Mouse (Mus musculus) neural tube, embryonic 11.5 days (tissue): Measurements from ENCODE around the gene Gm8206. TPM values are rescaled to one million over a fixed set of nuclear protein-coding genes. Genes with fewer than 3 reads are reported as not detected.
"Not testable (repeated sequence)": the region's sequence is repeated elsewhere in the genome, so short reads cannot be mapped to it uniquely, and the experiment has no call there.

Source experiments
- ATAC-seq: fragments of 200-750 bp; cut with Nextera tagmentation; 2 replicates; pipeline ENCODE4 v1.8.0; 2017; ENCODE audit warnings: moderate number of reproducible peaks, mild to moderate bottlenecking, moderate TSS enrichment, moderate library complexity; ENCODE audit not compliant: insufficient read depth, low FRiP score, low TSS enrichment
- DNase-seq: peaks from one replicate; pipeline ENCODE4 v3.0.0-alpha.2; 2015; ENCODE audit warnings: low spot score
- H3K27ac ChIP-seq: fragments of 300-500 bp; sonication (generic); 2 replicates; pipeline ENCODE4 v1.5.1; 2014; ENCODE audit warnings: low read depth, mild to moderate bottlenecking, low read length
- H3K27me3 ChIP-seq: fragments of 300-500 bp; sonication (generic); 2 replicates; pipeline ENCODE4 v1.6.1; 2014; ENCODE audit warnings: mild to moderate bottlenecking, low read length, mixed read lengths; ENCODE audit not compliant: control insufficient read depth, insufficient read depth
- H3K36me3 ChIP-seq: fragments of 300-500 bp; sonication (generic); 2 replicates; pipeline ENCODE4 v1.6.1; 2014; ENCODE audit warnings: mild to moderate bottlenecking, low read length, moderate library complexity, mixed read lengths; ENCODE audit not compliant: control insufficient read depth, insufficient read depth
- H3K4me1 ChIP-seq: fragments of 300-500 bp; sonication (generic); 2 replicates; pipeline ENCODE4 v1.6.1; 2014; ENCODE audit warnings: low read length, mixed read lengths; ENCODE audit not compliant: control insufficient read depth, insufficient read depth
- H3K4me2 ChIP-seq: fragments of 300-500 bp; sonication (generic); 2 replicates; pipeline ENCODE4 v1.6.1; 2014; ENCODE audit warnings: low read depth, mild to moderate bottlenecking, moderate library complexity
- H3K4me3 ChIP-seq: fragments of 300-500 bp; sonication (generic); 2 replicates; pipeline ENCODE4 v1.5.1; 2014; ENCODE audit warnings: low read depth, low read length
- H3K9ac ChIP-seq: fragments of 300-500 bp; sonication (generic); 2 replicates; pipeline ENCODE4 v1.6.1; 2014; ENCODE audit warnings: mild to moderate bottlenecking, low read length
- H3K9me3 ChIP-seq: fragments of 300-500 bp; sonication (generic); 2 replicates; pipeline ENCODE4 v1.6.1; 2016; ENCODE audit warnings: low read length; ENCODE audit not compliant: control insufficient read depth
- WGBS: fragments of 180-500 bp; shearing (Covaris S2); extraction: QIAGEN DNeasy Blood & Tissue Kit; methylation state at CpG from one replicate; pipeline ENCODE4 v1.1.7; 2014; 5-methylcytosine and 5-hydroxymethylcytosine counted together
- polyA plus RNA-seq: library from polyadenylated mRNA; unstranded; fragments of >200 nt; fragmentation: Nextera tagmentation; extraction: Ambion mirVana; gene quantifications from 2 replicates; pipeline ENCODE4 v1.2.1, GENCODE M21; 2014

Gm8206 gene
- polyA plus RNA-seq: 0.82 and 1.4 TPM in 2 replicates

GRCm38 (mm10) chr14:6093842-6094241 lies at the start of gene Gm8206:
TSS of gene Gm8206 (minus strand) at chr14:6093942.
- H3K36me3 ChIP-seq, H3K4me2 ChIP-seq, H3K9ac ChIP-seq, H3K27me3 ChIP-seq, ATAC-seq, H3K4me1 ChIP-seq, H3K4me3 ChIP-seq, H3K27ac ChIP-seq, H3K9me3 ChIP-seq, DNase-seq: not testable (repeated sequence)
- WGBS: 84% methylated on average over 2 of the region's 3 CpGs

GRCm38 (mm10) chr14:6125707-6126106 lies 32.0 kb upstream of the Gm8206 start, which contains the start of gene Gm3476:
TSS of gene Gm3476 (minus strand) at chr14:6125807.
- not testable (repeated sequence) for H3K4me3 ChIP-seq, H3K27me3 ChIP-seq, H3K36me3 ChIP-seq, H3K9ac ChIP-seq, H3K4me1 ChIP-seq, H3K4me2 ChIP-seq, H3K9me3 ChIP-seq, H3K27ac ChIP-seq, DNase-seq, ATAC-seq
- WGBS: no CpG with 5 or more reads among the region's 1 CpGs

GRCm38 (mm10) chr14:6108272-6108925 lies 14.7 kb upstream of the Gm8206 start, which contains the start of gene Gm3468:
TSS of gene Gm3468 (minus strand) at chr14:6108665.
- not testable (repeated sequence) for H3K36me3 ChIP-seq, H3K27ac ChIP-seq, H3K27me3 ChIP-seq, H3K4me1 ChIP-seq, H3K9me3 ChIP-seq
- peak within 1 kb of the TSS; percentile 38 for H3K4me2 ChIP-seq
- ATAC-seq: peak; percentile 92
- H3K4me3 ChIP-seq: peak within 1 kb of the TSS; percentile 23
- 2% methylated on average over 21 of the region's 51 CpGs for WGBS
- peak; percentile 85 for DNase-seq
- H3K9ac ChIP-seq: 0 out of 2 replicates have a peak within 1 kb of the TSS, but pooled peaks have one; percentile 18

- peak; percentile 3 for DNase-seq
These were observed 13.8 kb upstream of the Gm8206 start for GRCm38 (mm10) chr14:6107500-6107899.

GRCm38 (mm10) chr14:6058167-6058566 lies 35.6 kb downstream of the Gm8206 start, which contains the start of gene Gm6337:
TSS of gene Gm6337 (minus strand) at chr14:6058267.
- H3K9me3 ChIP-seq, H3K36me3 ChIP-seq, H3K27me3 ChIP-seq, H3K4me3 ChIP-seq, H3K4me2 ChIP-seq, H3K27ac ChIP-seq, DNase-seq, H3K9ac ChIP-seq, ATAC-seq, H3K4me1 ChIP-seq: not testable (repeated sequence)
- 84% methylated on average over 2 of the region's 4 CpGs for WGBS

More at GRCm38 (mm10) chr14:6107500-6107899, 13.8 kb upstream of the Gm8206 start:
- not testable (repeated sequence) for H3K27me3 ChIP-seq, ATAC-seq, H3K27ac ChIP-seq, H3K9me3 ChIP-seq, H3K9ac ChIP-seq, H3K36me3 ChIP-seq, H3K4me3 ChIP-seq, H3K4me1 ChIP-seq
- WGBS: 11% methylated on average over 8 of the region's 9 CpGs
- peak overlapping the region; percentile 38 for H3K4me2 ChIP-seq

- DNase-seq, H3K4me2 ChIP-seq: not testable (repeated sequence)
- 84% methylated on average over 4 of the region's 7 CpGs for WGBS
These were observed 106.6 kb downstream of the Gm8206 start for GRCm38 (mm10) chr14:5987136-5987535.

GRCm38 (mm10) chr14:5979037-5979436 lies 114.7 kb downstream of the Gm8206 start, which contains the start of gene Gm3453:
TSS of gene Gm3453 (minus strand) at chr14:5979137.
- H3K4me3 ChIP-seq, H3K9me3 ChIP-seq, H3K27me3 ChIP-seq, H3K27ac ChIP-seq, H3K36me3 ChIP-seq, H3K4me2 ChIP-seq, ATAC-seq, DNase-seq, H3K9ac ChIP-seq, H3K4me1 ChIP-seq: not testable (repeated sequence)
- WGBS: 61% methylated on average over 2 of the region's 2 CpGs

More at GRCm38 (mm10) chr14:5987136-5987535, 106.6 kb downstream of the Gm8206 start:
- not testable (repeated sequence) for H3K4me1 ChIP-seq, H3K36me3 ChIP-seq, H3K9me3 ChIP-seq, H3K27ac ChIP-seq, H3K9ac ChIP-seq, H3K27me3 ChIP-seq, ATAC-seq, H3K4me3 ChIP-seq
